Mouse (Mus musculus) cerebellum, adult 11 months (tissue): ENCODE results near the gene Cmtr2.
A peak's percentile ranks its signal among the peaks of the same experiment; 100 is the strongest.

Source experiments
- DNase-seq: peaks from one replicate; pipeline ENCODE4 v3.0.0; 2022

Cmtr2 gene

GRCm38 (mm10) chr8:110215365-110215764 lies at the start of gene Cmtr2:
Cmtr2 (plus strand) TSS chr8:110215665.
- DNase-seq = no peak

- no peak for DNase-seq
Observed at GRCm38 (mm10) chr8:110166270-110166669, 49.2 kb upstream of the Cmtr2 start.

DNA sequence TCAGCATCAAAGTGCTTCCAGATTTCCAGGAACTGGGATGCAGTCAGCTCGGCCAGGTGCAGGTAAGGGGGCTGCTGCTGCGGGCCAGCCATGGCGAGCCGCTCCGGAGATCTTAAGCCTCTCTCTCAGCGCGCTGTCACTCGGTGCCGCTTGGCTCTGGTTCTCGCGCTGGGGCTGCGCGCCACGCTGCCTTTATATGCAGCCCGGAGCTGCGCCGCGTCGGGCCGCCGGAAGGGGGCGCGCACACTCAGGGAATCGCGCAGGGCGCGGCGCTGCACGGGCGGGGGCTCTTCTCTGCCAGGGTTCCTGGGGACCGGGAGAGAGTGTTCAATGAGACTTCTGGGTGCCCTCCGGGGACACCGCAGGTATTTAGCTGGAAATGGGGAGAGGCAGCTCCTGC lies 47.4 kb upstream of the Cmtr2 start, which contains the start of gene Calb2:
Gene Calb2, minus strand, starts transcription at position 165 of the 400 bp plus-strand sequence.
- DNase-seq = peak; percentile 85

- DNase-seq = no peak
Observed at GRCm38 (mm10) chr8:110172161-110172560, 43.3 kb upstream of the Cmtr2 start.

GRCm38 (mm10) chr8:110174826-110175225 lies 40.6 kb upstream of the Cmtr2 start:
- peak; percentile 67 for DNase-seq

- DNase-seq = peak; percentile 91
Observed at GRCm38 (mm10) chr8:110177359-110178155, 37.9 kb upstream of the Cmtr2 start.

- DNase-seq = no peak
Observed at GRCm38 (mm10) chr8:110182735-110183367, 32.6 kb upstream of the Cmtr2 start.

DNA sequence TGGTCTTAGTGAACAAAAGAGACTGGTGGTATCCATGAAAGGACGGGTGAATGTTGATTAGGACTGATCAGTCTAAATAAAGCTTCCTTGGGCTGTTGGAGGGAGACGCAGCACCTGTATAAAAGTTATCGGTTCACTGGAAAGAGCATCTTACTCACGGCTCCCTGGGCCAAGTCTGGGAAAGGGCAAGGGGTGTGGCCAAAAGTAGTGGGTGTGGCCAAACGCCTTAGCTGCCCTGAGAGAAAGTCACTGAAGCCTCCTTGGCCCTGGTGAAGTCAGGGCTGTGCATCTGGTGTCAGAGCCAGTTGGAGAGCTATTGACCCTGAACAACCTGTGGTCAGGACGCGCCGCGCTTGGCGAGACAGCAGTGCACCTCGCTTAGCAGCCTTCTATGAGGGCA lies 31.7 kb upstream of the Cmtr2 start:
- no peak for DNase-seq

- DNase-seq = no peak
Observed at GRCm38 (mm10) chr8:110185538-110185937, 29.9 kb upstream of the Cmtr2 start.

GRCm38 (mm10) chr8:110188961-110189750 lies 26.3 kb upstream of the Cmtr2 start:
- DNase-seq = no peak

GRCm38 (mm10) chr8:110196678-110197077 lies 18.8 kb upstream of the Cmtr2 start:
- DNase-seq = no peak

DNA sequence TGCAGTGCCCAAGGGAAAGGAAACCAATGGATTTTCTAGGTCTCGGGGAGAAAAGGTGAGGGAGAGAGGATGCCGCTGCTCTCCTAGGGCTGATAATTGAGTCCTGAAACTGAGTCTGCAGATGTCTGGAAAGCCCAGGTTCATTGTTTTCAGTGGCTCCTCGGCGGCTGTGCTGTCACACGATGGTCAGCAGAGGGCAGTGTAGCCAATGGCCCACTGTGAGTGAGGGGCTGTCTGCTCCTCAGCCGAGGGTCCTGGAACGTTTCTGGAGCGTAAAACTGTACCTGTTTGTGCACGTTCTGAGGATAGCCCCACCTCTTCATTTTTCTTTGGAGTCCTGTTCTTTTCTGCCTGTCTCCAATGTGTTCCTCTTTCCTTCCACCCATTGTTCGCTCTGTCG lies 13.7 kb upstream of the Cmtr2 start:
- no peak for DNase-seq

- no peak for DNase-seq
Observed at GRCm38 (mm10) chr8:110216253-110216652, 788 bp downstream of the Cmtr2 start.

GRCm38 (mm10) chr8:110217198-110217597 lies 1.7 kb downstream of the Cmtr2 start:
- DNase-seq = no peak

- DNase-seq = peak; percentile 100
Observed at GRCm38 (mm10) chr8:110217681-110218131, 2.2 kb downstream of the Cmtr2 start.

DNA sequence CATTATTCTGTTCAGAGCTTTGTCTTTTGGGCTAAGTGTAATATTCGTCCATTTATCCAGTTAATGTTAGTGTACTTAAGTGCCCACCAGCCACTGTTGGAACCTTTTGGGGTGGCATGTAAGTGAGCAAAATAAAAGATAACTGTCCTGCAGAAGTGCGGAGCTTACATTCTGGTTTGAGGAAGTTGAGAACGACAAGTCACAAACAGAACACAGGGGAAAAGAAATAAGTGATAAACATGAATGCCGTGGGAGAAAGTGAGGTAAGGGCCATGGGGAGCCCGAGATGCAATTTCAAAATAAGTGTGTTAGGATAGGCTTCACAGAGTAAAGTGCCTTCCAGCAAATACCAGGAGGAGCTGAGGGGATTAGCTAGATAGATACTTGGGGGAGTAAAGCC lies 3.0 kb downstream of the Cmtr2 start:
- no peak for DNase-seq

DNA sequence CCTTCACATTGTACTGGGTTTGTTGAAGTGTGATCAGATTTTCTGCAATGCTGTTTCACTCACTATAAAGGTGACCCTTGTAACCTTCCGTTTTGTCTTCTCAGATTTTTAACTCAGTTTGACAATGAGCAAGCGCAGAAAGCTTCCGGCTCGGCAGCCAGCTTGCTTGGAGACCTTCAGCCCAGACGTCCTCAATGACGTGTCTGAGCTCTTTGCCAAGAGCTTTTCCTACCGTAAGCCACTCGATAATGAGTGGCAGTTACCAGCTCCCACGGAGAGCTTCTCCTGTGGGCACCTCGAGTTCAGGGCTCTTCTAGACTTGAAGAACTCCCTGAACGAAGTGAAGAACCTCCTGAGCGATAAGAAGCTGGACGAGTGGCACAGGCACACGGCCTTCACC lies 5.5 kb downstream of the Cmtr2 start:
- no peak for DNase-seq

- no peak for DNase-seq
Observed at GRCm38 (mm10) chr8:110230803-110231202, 15.3 kb downstream of the Cmtr2 start.

- no peak for DNase-seq
Observed at GRCm38 (mm10) chr8:110242278-110243177, 27.1 kb downstream of the Cmtr2 start.

GRCm38 (mm10) chr8:110244566-110244965 lies 29.1 kb downstream of the Cmtr2 start:
- DNase-seq = no peak

DNA sequence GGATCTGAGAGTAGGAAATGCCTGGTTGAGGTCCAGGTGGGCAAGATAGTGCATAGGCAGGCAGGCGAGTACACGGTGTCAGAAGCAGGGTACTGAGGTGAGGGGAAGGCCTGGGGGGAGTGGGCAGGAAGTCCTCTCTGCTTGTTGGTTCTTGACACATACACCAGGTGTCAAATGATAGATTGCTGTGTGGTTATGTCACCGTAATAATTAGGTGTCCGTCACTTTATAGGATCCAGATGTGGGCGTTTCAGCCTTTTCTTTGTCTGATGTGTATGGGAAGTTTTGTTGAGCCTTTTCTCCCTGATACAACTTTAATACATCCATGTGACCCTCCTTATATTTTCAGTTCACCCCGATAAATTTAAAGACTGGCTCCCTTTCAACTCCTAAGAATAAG lies 31.8 kb downstream of the Cmtr2 start:
- DNase-seq = no peak

DNA sequence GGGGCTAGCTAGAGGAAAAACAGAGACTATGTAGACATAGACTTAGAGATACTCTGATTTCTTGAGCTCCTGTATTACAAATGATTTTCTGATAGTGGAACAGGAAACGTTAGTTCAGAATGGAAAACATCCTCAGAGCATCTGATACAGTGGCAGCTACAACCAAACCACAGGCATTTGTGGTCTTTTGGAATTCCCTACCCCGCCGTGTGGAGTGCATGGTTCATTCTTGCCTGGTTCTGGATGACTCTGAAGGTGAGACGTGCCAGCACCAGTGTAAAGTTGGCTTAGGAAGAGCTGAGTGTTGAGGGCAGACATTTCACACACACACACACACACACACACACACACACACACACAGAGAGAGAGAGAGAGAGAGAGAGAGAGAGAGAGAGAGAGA lies 38.5 kb downstream of the Cmtr2 start:
- DNase-seq = no peak
